Mouse (Mus musculus): Measurements from ENCODE around the gene Pus3. TPM values are rescaled to one million over a fixed set of nuclear protein-coding genes. Genes with fewer than 3 reads are reported as not detected.
"Not testable (repeated sequence)": the region's sequence is repeated elsewhere in the genome, so short reads cannot be mapped to it uniquely, and the experiment has no call there.

The Pus3 gene
- polyA plus RNA-seq, 1 experiment, result not detected

DNA sequence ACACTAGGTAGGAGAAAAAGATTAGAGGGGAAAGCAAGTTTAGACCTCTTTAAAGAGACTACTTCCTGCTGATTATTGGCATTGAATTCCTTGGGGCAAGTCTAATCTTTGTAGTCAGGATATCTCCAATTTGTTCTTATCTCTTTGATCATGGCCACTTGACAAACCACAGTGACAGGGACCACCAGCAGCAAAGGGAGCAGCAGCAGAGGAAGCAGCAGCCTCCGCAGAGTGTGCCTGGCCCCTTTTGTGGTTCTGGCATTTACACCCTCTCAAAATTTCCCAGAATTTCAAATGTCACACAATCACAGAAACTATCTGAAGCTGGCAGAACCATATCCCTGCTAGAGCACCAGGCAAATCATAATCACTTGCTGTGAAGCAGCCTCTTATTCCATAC lies 29.3 kb downstream of the Pus3 start:
- 76% methylated on average over 1 of the region's 1 CpGs for WGBS
- no peaks in the 10 kb centered on the region for H3K4me1 ChIP-seq (ENCODE audit: control insufficient read depth, insufficient read depth, low read length)

DNA sequence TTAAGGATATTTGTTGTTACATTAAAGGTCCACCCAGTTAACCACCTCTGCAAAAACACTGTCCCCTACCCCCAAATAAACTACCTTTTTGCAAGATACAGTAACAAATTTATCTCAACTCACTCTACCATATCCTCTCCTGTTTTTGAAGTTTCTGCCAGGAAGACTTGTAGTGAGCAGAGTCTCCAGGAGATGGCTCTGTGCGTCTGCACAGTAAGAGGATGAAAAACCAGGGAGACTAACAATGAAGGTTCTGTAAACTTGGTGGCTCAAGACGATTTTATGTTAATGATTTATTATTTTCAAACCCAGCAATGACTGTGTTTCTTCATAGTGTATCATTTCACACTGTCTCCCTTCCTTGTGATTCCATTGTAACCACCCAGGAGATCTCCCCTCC lies 34.5 kb downstream of the Pus3 start:
- WGBS, result 7% methylated on average over 2 of the region's 2 CpGs
- Histone ChIP-seq H3K27ac (ENCODE audit: insufficient read depth, low read depth, low read length) (no peak overlapping the region), H3K4me3 (ENCODE audit: insufficient read depth, low read depth, low read length) (no peak overlapping the region), H3K4me1 (ENCODE audit: control insufficient read depth, insufficient read depth, low read length) (no peaks in the 10 kb centered on the region)
- TF ChIP-seq POLR2A (IDR thresholded peaks at IDR 0.05; ENCODE audit: insufficient read depth, low read depth, low read length) (no peak), CTCF (IDR thresholded peaks at IDR 0.05; ENCODE audit: insufficient read depth, low read depth, low read length) (no peak)

More for the DNA sequence above, 29.3 kb downstream of the Pus3 start:
- Histone ChIP-seq H3K4me3 (ENCODE audit: insufficient read depth, low read depth, low read length) (no peak overlapping the region), H3K27ac (ENCODE audit: insufficient read depth, low read depth, low read length) (no peak overlapping the region)
- TF ChIP-seq CTCF (IDR thresholded peaks at IDR 0.05; ENCODE audit: insufficient read depth, low read depth, low read length), result no peak
- no peak for TF ChIP-seq POLR2A (IDR thresholded peaks at IDR 0.05; ENCODE audit: insufficient read depth, low read depth, low read length)

- Histone ChIP-seq H3K4me3 (ENCODE audit: insufficient read depth, low read depth, low read length) (no peak overlapping the region), H3K4me1 (ENCODE audit: control insufficient read depth, insufficient read depth, low read length) (no peaks in the 10 kb centered on the region), H3K27ac (ENCODE audit: insufficient read depth, low read depth, low read length) (no peak overlapping the region)
- WGBS, result 50% methylated on average over 8 of the region's 8 CpGs
- TF ChIP-seq POLR2A (IDR thresholded peaks at IDR 0.05; ENCODE audit: insufficient read depth, low read depth, low read length) (no peak), CTCF (IDR thresholded peaks at IDR 0.05; ENCODE audit: insufficient read depth, low read depth, low read length) (no peak)
These were observed 49.4 kb downstream of the Pus3 start for GRCm38 (mm10) chr9:35607647-35608405.

DNA sequence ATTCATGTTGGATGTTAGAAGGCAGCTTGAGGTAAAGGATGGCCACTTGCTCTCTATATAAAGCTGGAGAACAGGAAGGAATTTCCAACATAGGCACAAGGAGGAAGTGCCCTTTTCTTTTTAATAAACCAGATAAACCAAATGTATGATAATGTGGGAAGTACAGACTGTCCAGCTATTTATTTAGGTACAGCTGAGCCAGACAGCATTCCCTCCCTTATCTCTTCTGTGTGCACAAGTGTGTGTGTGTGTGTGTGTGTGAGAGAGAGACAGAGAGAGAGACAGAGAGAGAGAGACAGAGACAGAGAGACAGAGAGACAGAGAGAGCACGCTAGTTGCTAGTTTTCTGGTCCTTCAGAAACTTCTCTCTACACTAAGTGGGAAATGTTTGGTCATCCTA lies 53.4 kb downstream of the Pus3 start, which contains the start of gene Pate4:
Pate4 (minus strand) TSS at position 101 of the 400 bp plus-strand sequence.
- Histone ChIP-seq H3K27ac (ENCODE audit: insufficient read depth, low read depth, low read length) (no peak within 1 kb of the TSS), H3K4me3 (ENCODE audit: insufficient read depth, low read depth, low read length) (no peak within 1 kb of the TSS), H3K4me1 (ENCODE audit: control insufficient read depth, insufficient read depth, low read length) (no peaks in the 10 kb centered on the region)
- 94% methylated on average over 1 of the region's 1 CpGs for WGBS
- TF ChIP-seq CTCF (IDR thresholded peaks at IDR 0.05; ENCODE audit: insufficient read depth, low read depth, low read length), result no peak
- no peak for TF ChIP-seq POLR2A (IDR thresholded peaks at IDR 0.05; ENCODE audit: insufficient read depth, low read depth, low read length)

DNA sequence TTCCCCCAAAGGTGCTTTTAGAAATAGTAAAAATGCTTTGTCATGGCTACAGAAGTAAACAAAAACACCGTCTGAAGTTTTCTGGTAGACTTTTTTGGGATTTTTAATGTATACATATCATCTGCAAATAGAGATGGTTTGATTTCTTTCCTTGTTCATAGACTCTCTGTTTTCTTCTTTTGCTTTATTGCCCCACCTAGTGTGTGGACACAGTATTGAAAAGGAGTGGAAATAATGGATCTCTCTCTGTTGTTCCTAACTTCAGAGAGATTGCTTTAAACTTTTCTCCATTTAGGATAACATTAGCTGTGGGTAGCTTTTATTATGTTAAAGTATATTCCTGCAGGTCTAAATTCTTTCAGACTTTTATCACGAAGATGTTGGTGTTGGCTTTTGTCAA lies 55.6 kb downstream of the Pus3 start:
- H3K4me1 ChIP-seq (ENCODE audit: control insufficient read depth, insufficient read depth, low read length), result no peaks in the 10 kb centered on the region
- no peak overlapping the region for H3K27ac ChIP-seq (ENCODE audit: insufficient read depth, low read depth, low read length)
- WGBS, result 30% methylated on average over 2 of the region's 2 CpGs
- TF ChIP-seq POLR2A (IDR thresholded peaks at IDR 0.05; ENCODE audit: insufficient read depth, low read depth, low read length), result no peak
- no peak for TF ChIP-seq CTCF (IDR thresholded peaks at IDR 0.05; ENCODE audit: insufficient read depth, low read depth, low read length)
- H3K4me3 ChIP-seq (ENCODE audit: insufficient read depth, low read depth, low read length), result no peak overlapping the region

DNA sequence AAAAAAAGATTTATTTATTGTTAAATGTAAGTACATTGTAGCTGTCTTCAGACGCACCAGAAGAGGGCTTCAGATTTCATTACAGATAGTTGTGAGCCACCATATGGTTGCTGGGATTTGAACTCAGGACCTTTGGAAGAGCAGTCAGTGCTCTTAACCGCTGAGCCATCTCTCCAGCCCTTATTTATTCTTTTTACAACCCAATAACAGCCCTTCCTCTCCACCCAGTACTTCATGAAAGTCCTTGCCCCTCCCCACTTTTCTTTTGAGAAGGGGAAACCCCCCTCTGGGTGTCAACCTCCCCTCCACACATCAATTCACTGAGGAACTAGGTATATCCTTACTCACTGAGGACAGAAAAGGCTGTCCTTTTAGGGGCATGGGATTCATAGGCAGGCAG lies 58.4 kb downstream of the Pus3 start:
- H3K4me1 ChIP-seq (ENCODE audit: control insufficient read depth, insufficient read depth, low read length); H3K27ac ChIP-seq (ENCODE audit: insufficient read depth, low read depth, low read length); H3K4me3 ChIP-seq (ENCODE audit: insufficient read depth, low read depth, low read length): not testable (repeated sequence)
- 71% methylated on average over 2 of the region's 2 CpGs for WGBS

Other genes starting within 250 kb of the Pus3 start
- not detected in 2 replicates for gene Cdon, start 137.5 kb upstream of the Pus3 start, polyA plus RNA-seq (2012; ENCODE audit: insufficient read depth, insufficient read length, low replicate concordance, missing spikeins)
- gene Gm1113, start 40.3 kb upstream of the Pus3 start, polyA plus RNA-seq (2012; ENCODE audit: insufficient read depth, insufficient read length, low replicate concordance, missing spikeins), result not detected in 2 replicates
- gene Ddx25, start 67 bp upstream of the Pus3 start, polyA plus RNA-seq (2012; ENCODE audit: insufficient read depth, insufficient read length, low replicate concordance, missing spikeins), result not detected in 2 replicates
- gene Pate2, start 11.7 kb downstream of the Pus3 start, polyA plus RNA-seq (2012; ENCODE audit: insufficient read depth, insufficient read length, low replicate concordance, missing spikeins), result not detected in 2 replicates
- not detected in 2 replicates for gene Hyls1, start 11.8 kb downstream of the Pus3 start, polyA plus RNA-seq (2012; ENCODE audit: insufficient read depth, insufficient read length, low replicate concordance, missing spikeins)
- not detected in 2 replicates for gene Pate4, start 53.3 kb downstream of the Pus3 start, polyA plus RNA-seq (2012; ENCODE audit: insufficient read depth, insufficient read length, low replicate concordance, missing spikeins)
- not detected in 2 replicates for gene Pate3, start 89.6 kb downstream of the Pus3 start, polyA plus RNA-seq (2012; ENCODE audit: insufficient read depth, insufficient read length, low replicate concordance, missing spikeins)
- gene Pate1, start 128.8 kb downstream of the Pus3 start, polyA plus RNA-seq (2012; ENCODE audit: insufficient read depth, insufficient read length, low replicate concordance, missing spikeins), result not detected in 2 replicates
- gene Gm17677, start 182.5 kb downstream of the Pus3 start, polyA plus RNA-seq (2012; ENCODE audit: insufficient read depth, insufficient read length, low replicate concordance, missing spikeins), result not detected in 2 replicates
- gene Gm17727, start 219.5 kb downstream of the Pus3 start, polyA plus RNA-seq (2012; ENCODE audit: insufficient read depth, insufficient read length, low replicate concordance, missing spikeins), result not detected in 2 replicates
- gene Gm27235, start 231.5 kb downstream of the Pus3 start, polyA plus RNA-seq (2012; ENCODE audit: insufficient read depth, insufficient read length, low replicate concordance, missing spikeins), result not detected in 2 replicates
- not detected in 2 replicates for gene D730048I06Rik, start 231.5 kb downstream of the Pus3 start, polyA plus RNA-seq (2012; ENCODE audit: insufficient read depth, insufficient read length, low replicate concordance, missing spikeins)